Mouse (Mus musculus): ENCODE data around the gene Gtpbp1.

- TF ChIP-seq GATA1 (IDR thresholded peaks at IDR 0.05; ENCODE audit: borderline replicate concordance, low read length): 0 out of 3 replicates have a peak, but pooled peaks have one; percentile 29
- TF ChIP-seq FLI1 (IDR thresholded peaks at IDR 0.05; ENCODE audit: low read length): no peak
Measured at GRCm38 (mm10) chr15:79689662-79690425, 801 bp upstream of the Gtpbp1 start.
